Mouse (Mus musculus): ENCODE measurements around the gene Ptpn1. TPM values are rescaled to one million over a fixed set of nuclear protein-coding genes. Genes with fewer than 3 reads are reported as not detected.

Gene Ptpn1
- total and polyA plus RNA-seq, 2 experiments, result 6.5 to 20.2 TPM

DNA sequence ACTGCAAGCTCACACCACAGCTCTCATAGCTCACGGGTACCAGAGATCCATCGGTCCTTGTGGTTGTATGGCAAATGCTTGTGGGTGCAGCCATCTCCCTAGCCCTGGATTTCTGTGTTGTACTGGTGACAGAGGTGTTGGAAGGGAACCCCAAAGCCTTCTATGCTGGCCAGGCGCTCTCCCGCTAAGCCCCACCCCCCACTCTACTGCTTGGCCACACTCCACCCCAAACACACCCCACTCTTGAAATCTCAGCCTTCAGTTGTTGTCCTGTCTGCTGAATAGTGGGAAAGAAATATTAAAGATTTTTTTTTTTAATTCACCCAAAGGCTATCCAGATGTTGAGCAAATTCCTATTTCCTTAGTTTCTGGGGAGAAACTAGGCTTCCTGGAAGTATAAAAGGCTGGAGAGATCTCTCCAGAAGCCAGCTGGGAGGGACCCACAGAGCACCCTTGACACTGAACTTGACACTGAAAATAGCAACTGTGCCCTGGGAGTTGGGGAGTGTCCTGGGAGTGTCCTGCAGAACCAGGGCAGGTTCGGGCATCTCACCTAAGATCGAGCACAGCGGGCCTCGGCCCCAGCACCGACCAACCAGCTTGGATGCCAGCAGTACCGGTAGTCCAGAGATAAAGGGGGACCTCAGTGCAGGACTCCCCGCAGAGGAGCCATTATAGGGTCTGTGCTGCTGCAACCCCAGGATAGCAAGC is 28.5 kb upstream of the Ptpn1 start:
- H3K79me2 ChIP-seq (ENCODE audit: control insufficient read depth, insufficient read depth, low read length), result no peaks in the 10 kb centered on the region
- no peak overlapping the region for H3K9ac ChIP-seq (ENCODE audit: low read depth, low read length)
- WGBS, result 89% methylated on average over 11 of the region's 11 CpGs
- no peaks in the 10 kb centered on the region for H3K36me3 ChIP-seq (ENCODE audit: control insufficient read depth, insufficient read depth, low read length)
- DNase-seq (ENCODE audit: extremely low read depth, low read depth, low spot score), result no peak
- TF ChIP-seq POLR2A (IDR thresholded peaks at IDR 0.05; ENCODE audit: extremely low read depth, insufficient read depth, low read length) (no peak), CTCF (IDR thresholded peaks at IDR 0.05; ENCODE audit: low read depth, low read length) (no peak)
- no peak overlapping the region for H3K27ac ChIP-seq (replicated peaks; ENCODE audit: insufficient read depth, low read depth, low read length)
- H3K27me3 ChIP-seq (ENCODE audit: control insufficient read depth, insufficient read depth, low read length), result no peaks in the 10 kb centered on the region
- no peak overlapping the region for H3K4me3 ChIP-seq (ENCODE audit: insufficient read depth, low read depth, low read length)
- no peaks in the 10 kb centered on the region for H3K4me1 ChIP-seq (ENCODE audit: control insufficient read depth, insufficient read depth, low read length)

DNA sequence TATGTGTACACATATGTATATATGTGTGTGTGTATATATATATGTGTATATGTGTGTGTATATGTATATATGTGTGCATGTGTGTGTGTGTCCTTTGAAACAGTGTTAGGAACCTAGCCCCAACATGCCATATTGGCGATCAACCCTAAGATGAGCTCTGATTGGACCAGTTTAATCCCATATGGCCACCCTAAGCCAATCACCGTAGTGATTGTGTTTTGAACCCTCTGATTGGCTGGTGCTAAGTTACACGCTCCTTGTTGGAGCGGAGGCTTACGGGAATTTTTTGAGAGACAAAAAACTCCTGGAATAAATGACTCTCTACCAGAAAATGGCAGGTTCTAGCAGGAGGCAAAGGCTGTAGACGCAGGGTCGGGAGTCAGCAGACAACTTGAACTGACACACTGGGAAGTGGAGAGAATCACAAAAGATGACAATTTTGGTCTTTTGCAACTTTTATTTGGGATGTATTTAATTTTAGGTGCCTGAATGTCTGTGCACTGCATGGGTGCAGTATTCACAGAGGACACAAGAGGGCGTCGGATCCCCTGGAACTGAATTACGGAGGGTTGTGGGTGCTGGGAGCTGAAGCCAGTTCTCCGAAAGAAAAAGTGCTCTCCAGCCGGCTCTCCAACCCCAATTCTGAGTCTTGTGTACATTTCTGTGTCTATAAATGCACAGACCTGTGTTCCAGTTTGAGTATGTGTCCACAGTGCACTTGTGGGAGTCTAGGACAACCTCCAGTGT is 27.1 kb upstream of the Ptpn1 start:
- Histone ChIP-seq H3K36me3 (ENCODE audit: control insufficient read depth, insufficient read depth, low read length) (no peaks in the 10 kb centered on the region), H3K27me3 (ENCODE audit: control insufficient read depth, insufficient read depth, low read length) (no peaks in the 10 kb centered on the region), H3K27ac (replicated peaks; ENCODE audit: insufficient read depth, low read depth, low read length) (no peak overlapping the region), H3K9ac (ENCODE audit: low read depth, low read length) (no peak overlapping the region), H3K4me1 (ENCODE audit: control insufficient read depth, insufficient read depth, low read length) (no peaks in the 10 kb centered on the region), H3K4me3 (ENCODE audit: insufficient read depth, low read depth, low read length) (no peak overlapping the region), H3K79me2 (ENCODE audit: control insufficient read depth, insufficient read depth, low read length) (no peaks in the 10 kb centered on the region)
- no peak for DNase-seq (ENCODE audit: extremely low read depth, low read depth, low spot score)
- 89% methylated on average over 12 of the region's 12 CpGs for WGBS
- no peak for TF ChIP-seq POLR2A (IDR thresholded peaks at IDR 0.05; ENCODE audit: extremely low read depth, insufficient read depth, low read length)
- peak; percentile 31; the same call in 1 of the 2 replicates for TF ChIP-seq CTCF (IDR thresholded peaks at IDR 0.05; ENCODE audit: low read depth, low read length)

DNA sequence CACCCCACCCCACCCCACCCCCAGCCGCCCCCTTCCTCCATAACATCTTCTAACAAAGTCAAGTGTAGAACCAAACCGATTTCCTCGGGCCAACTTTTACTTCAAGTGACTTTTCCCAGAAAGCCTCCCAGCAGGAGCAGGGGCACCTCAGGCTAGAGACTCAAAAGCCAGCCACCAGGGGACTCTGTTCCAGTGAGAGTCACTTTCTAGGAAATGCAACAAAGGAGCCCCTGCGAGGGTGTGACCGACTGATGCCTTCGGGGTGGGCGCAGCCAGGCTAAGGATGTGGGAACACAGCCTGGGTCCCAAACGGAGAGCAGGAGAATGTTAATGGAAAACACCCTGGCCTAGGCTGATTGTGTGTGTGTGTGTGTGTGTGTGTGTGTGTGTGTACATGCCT is 26.3 kb upstream of the Ptpn1 start:
- Histone ChIP-seq H3K27ac (replicated peaks; ENCODE audit: insufficient read depth, low read depth, low read length) (no peak overlapping the region), H3K27me3 (ENCODE audit: control insufficient read depth, insufficient read depth, low read length) (no peaks in the 10 kb centered on the region), H3K4me3 (ENCODE audit: insufficient read depth, low read depth, low read length) (no peak overlapping the region), H3K79me2 (ENCODE audit: control insufficient read depth, insufficient read depth, low read length) (no peaks in the 10 kb centered on the region), H3K9ac (ENCODE audit: low read depth, low read length) (no peak overlapping the region), H3K36me3 (ENCODE audit: control insufficient read depth, insufficient read depth, low read length) (no peaks in the 10 kb centered on the region), H3K4me1 (ENCODE audit: control insufficient read depth, insufficient read depth, low read length) (no peaks in the 10 kb centered on the region)
- TF ChIP-seq CTCF (IDR thresholded peaks at IDR 0.05; ENCODE audit: low read depth, low read length), result no peak
- TF ChIP-seq POLR2A (IDR thresholded peaks at IDR 0.05; ENCODE audit: extremely low read depth, insufficient read depth, low read length), result no peak
- DNase-seq (ENCODE audit: extremely low read depth, low read depth, low spot score), result no peak
- WGBS, result 76% methylated on average over 8 of the region's 8 CpGs

DNA sequence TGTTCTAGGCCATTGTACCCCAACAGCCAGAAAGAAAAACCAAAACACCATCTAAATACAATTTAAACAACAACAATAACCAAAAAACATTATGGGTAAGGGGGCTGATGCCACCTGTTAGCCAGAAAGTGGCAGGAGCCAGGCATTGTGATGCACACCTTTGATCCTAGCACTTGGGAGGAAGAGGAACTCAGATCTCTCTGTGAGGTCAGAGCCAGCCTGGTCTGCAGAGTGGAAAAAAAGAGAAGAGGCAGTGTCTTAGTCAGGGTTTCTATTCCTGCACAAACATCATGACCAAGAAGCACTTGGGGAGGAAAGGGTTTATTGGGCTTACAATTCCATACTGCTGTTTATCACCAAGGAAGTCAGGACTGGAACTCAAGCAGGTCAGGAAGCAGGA is 25.1 kb upstream of the Ptpn1 start:
- Histone ChIP-seq H3K4me3 (ENCODE audit: insufficient read depth, low read depth, low read length) (no peak overlapping the region), H3K9ac (ENCODE audit: low read depth, low read length) (no peak overlapping the region), H3K4me1 (ENCODE audit: control insufficient read depth, insufficient read depth, low read length) (no peaks in the 10 kb centered on the region), H3K27me3 (ENCODE audit: control insufficient read depth, insufficient read depth, low read length) (no peaks in the 10 kb centered on the region), H3K27ac (replicated peaks; ENCODE audit: insufficient read depth, low read depth, low read length) (no peak overlapping the region), H3K79me2 (ENCODE audit: control insufficient read depth, insufficient read depth, low read length) (no peaks in the 10 kb centered on the region), H3K36me3 (ENCODE audit: control insufficient read depth, insufficient read depth, low read length) (no peaks in the 10 kb centered on the region)
- TF ChIP-seq CTCF (IDR thresholded peaks at IDR 0.05; ENCODE audit: low read depth, low read length), result no peak
- no peak for DNase-seq (ENCODE audit: extremely low read depth, low read depth, low spot score)

DNA sequence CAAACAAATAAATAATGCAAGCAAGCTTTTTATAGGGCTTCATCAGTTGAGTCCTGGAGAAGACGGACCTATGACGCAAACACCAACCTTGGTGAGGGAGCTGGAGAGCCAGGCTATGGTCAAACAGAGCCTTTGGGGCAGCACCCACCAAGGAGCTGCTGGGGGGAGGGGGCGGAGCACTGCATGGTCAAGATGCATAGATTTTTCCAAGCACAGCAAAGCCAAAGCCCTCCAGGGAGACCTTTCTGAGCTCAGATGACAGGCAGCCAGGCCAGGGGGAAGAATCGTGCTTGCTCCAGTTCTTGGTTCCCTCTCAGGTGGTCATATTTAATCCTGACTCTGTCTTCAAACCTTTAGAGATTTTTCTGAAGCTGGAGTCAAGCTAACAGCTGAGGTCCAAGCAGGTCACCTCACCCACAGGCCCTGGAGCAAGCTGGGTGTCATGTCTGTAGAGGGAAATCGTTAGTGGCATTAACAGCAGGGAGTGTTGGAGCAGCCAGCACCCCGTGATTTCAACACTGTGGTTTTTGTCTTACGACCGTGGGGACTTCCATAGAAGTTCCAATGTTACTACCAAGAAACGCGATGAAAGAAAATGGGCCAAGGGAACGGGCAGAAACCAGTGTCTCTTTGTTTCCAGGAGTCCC is 22.2 kb upstream of the Ptpn1 start:
- no peaks in the 10 kb centered on the region for H3K36me3 ChIP-seq (ENCODE audit: control insufficient read depth, insufficient read depth, low read length)
- no peak overlapping the region for H3K4me3 ChIP-seq (ENCODE audit: insufficient read depth, low read depth, low read length)
- H3K27me3 ChIP-seq (ENCODE audit: control insufficient read depth, insufficient read depth, low read length), result no peaks in the 10 kb centered on the region
- H3K79me2 ChIP-seq (ENCODE audit: control insufficient read depth, insufficient read depth, low read length), result no peaks in the 10 kb centered on the region
- DNase-seq (ENCODE audit: extremely low read depth, low read depth, low spot score), result no peak
- no peaks in the 10 kb centered on the region for H3K4me1 ChIP-seq (ENCODE audit: control insufficient read depth, insufficient read depth, low read length)
- TF ChIP-seq CTCF (IDR thresholded peaks at IDR 0.05; ENCODE audit: low read depth, low read length) (no peak), POLR2A (IDR thresholded peaks at IDR 0.05; ENCODE audit: extremely low read depth, insufficient read depth, low read length) (no peak)
- no peak overlapping the region for H3K9ac ChIP-seq (ENCODE audit: low read depth, low read length)
- WGBS, result 82% methylated on average over 11 of the region's 11 CpGs
- no peak overlapping the region for H3K27ac ChIP-seq (replicated peaks; ENCODE audit: insufficient read depth, low read depth, low read length)

DNA sequence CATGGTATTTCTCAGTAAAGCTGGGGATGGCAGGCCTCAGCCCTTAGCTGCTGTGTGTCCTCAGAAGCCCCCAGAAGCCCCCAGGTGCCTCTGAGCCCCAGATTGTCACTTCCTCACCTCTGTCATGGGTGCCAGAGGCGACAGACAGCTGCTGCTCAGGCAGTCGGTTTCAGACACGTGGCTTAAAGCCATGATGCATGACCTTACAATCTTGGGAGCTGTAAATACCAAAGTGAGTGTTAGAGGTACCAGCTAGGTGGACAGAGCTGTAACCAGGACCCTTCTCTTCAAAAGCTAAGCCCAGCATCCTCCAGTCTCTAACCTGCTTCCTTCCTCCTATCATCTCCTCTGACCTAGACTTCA is 21.7 kb upstream of the Ptpn1 start:
- 74% methylated on average over 3 of the region's 3 CpGs for WGBS
- no peak overlapping the region for H3K27ac ChIP-seq (replicated peaks; ENCODE audit: insufficient read depth, low read depth, low read length)
- DNase-seq (ENCODE audit: extremely low read depth, low read depth, low spot score), result no peak
- H3K36me3 ChIP-seq (ENCODE audit: control insufficient read depth, insufficient read depth, low read length), result no peaks in the 10 kb centered on the region
- no peaks in the 10 kb centered on the region for H3K79me2 ChIP-seq (ENCODE audit: control insufficient read depth, insufficient read depth, low read length)
- no peaks in the 10 kb centered on the region for H3K4me1 ChIP-seq (ENCODE audit: control insufficient read depth, insufficient read depth, low read length)
- no peak overlapping the region for H3K4me3 ChIP-seq (ENCODE audit: insufficient read depth, low read depth, low read length)
- H3K27me3 ChIP-seq (ENCODE audit: control insufficient read depth, insufficient read depth, low read length), result no peaks in the 10 kb centered on the region
- no peak overlapping the region for H3K9ac ChIP-seq (ENCODE audit: low read depth, low read length)
- TF ChIP-seq POLR2A (IDR thresholded peaks at IDR 0.05; ENCODE audit: extremely low read depth, insufficient read depth, low read length) (no peak), CTCF (IDR thresholded peaks at IDR 0.05; ENCODE audit: low read depth, low read length) (no peak)

Data from liver, adult 2 months (tissue).